Mouse (Mus musculus) embryonic fibroblast, embryonic 13.5 days (primary cell): ENCODE data around the gene Fam92b. TPM values are rescaled to one million over a fixed set of nuclear protein-coding genes. Genes with fewer than 3 reads are reported as not detected.

Experiments
- H3K27ac ChIP-seq: 2 replicates; pipeline ENCODE4 v1.5.1; 2012; ENCODE audit warnings: low read length, control low read depth, inconsistent platforms; ENCODE audit not compliant: insufficient read depth
- H3K4me1 ChIP-seq: 2 replicates; pipeline ENCODE4 v1.6.1; 2011; ENCODE audit warnings: low read length; ENCODE audit not compliant: control insufficient read depth, insufficient read depth
- H3K4me3 ChIP-seq: 2 replicates; pipeline ENCODE4 v1.5.1; 2011; ENCODE audit warnings: mild to moderate bottlenecking, control low read depth, low read length; ENCODE audit not compliant: insufficient read depth
- CTCF ChIP-seq: IDR thresholded peaks from 2 replicates; pipeline ENCODE4 v1.5.1; 2011; ENCODE audit warnings: mild to moderate bottlenecking, control low read depth, low read length, moderate library complexity, borderline replicate concordance; ENCODE audit not compliant: insufficient read depth
- POLR2A ChIP-seq: IDR thresholded peaks from 2 replicates; pipeline ENCODE4 v1.6.1; 2011; ENCODE audit warnings: low read depth, mild to moderate bottlenecking, control low read depth, low read length, moderate library complexity
- polyA plus RNA-seq: library from polyadenylated mRNA; stranded (reverse); fragments of >200 nt; gene quantifications from 2 replicates; pipeline ENCODE4 v1.2.4, GENCODE M21; 2011; ENCODE audit warnings: low read depth; ENCODE audit not compliant: missing spikeins, insufficient read length

The Fam92b gene
- polyA plus RNA-seq, 1 experiment, result not detected

- no peak for TF ChIP-seq POLR2A
- no peak for TF ChIP-seq CTCF
- 0 out of 2 replicates have a peak, but pooled peaks cover 3% of the 10 kb centered on the region for H3K4me1 ChIP-seq
- H3K27ac ChIP-seq, result no peak overlapping the region
- no peak overlapping the region for H3K4me3 ChIP-seq
Observed at GRCm38 (mm10) chr8:120178124-120178514, 853 bp upstream of the Fam92b start.

- H3K27ac ChIP-seq, result no peak overlapping the region
- TF ChIP-seq CTCF (no peak), POLR2A (no peak)
- 0 out of 2 replicates have a peak, but pooled peaks cover 3% of the 10 kb centered on the region for H3K4me1 ChIP-seq
- H3K4me3 ChIP-seq, result no peak overlapping the region
Observed at GRCm38 (mm10) chr8:120176605-120177004, 661 bp downstream of the Fam92b start.

GRCm38 (mm10) chr8:120174606-120175005 is 2.7 kb downstream of the Fam92b start:
- Histone ChIP-seq H3K4me3 (no peak overlapping the region), H3K4me1 (0 out of 2 replicates have a peak, but pooled peaks cover 3% of the 10 kb centered on the region), H3K27ac (no peak overlapping the region)
- no peak for TF ChIP-seq POLR2A
- no peak for TF ChIP-seq CTCF

GRCm38 (mm10) chr8:120173195-120173594 is 4.1 kb downstream of the Fam92b start:
- TF ChIP-seq CTCF (no peak), POLR2A (no peak)
- H3K27ac ChIP-seq, result no peak overlapping the region
- no peak overlapping the region for H3K4me3 ChIP-seq
- 0 out of 2 replicates have a peak, but pooled peaks cover 3% of the 10 kb centered on the region for H3K4me1 ChIP-seq

GRCm38 (mm10) chr8:120169119-120169518 is 8.1 kb downstream of the Fam92b start:
- Histone ChIP-seq H3K4me1 (no peaks in the 10 kb centered on the region), H3K4me3 (no peak overlapping the region), H3K27ac (no peak overlapping the region)
- TF ChIP-seq CTCF (no peak), POLR2A (no peak)

GRCm38 (mm10) chr8:120167821-120168220 is 9.4 kb downstream of the Fam92b start:
- no peak overlapping the region for H3K4me3 ChIP-seq
- H3K4me1 ChIP-seq, result no peaks in the 10 kb centered on the region
- H3K27ac ChIP-seq, result no peak overlapping the region
- TF ChIP-seq POLR2A, result no peak
- TF ChIP-seq CTCF, result no peak

GRCm38 (mm10) chr8:120167136-120167535 is 10.1 kb downstream of the Fam92b start:
- H3K4me3 ChIP-seq, result no peak overlapping the region

GRCm38 (mm10) chr8:120164026-120164425 is 13.2 kb downstream of the Fam92b start:
- TF ChIP-seq CTCF (no peak), POLR2A (no peak)
- no peak overlapping the region for H3K4me3 ChIP-seq
- no peaks in the 10 kb centered on the region for H3K4me1 ChIP-seq
- no peak overlapping the region for H3K27ac ChIP-seq

More at GRCm38 (mm10) chr8:120167136-120167535, 10.1 kb downstream of the Fam92b start:
- no peak for TF ChIP-seq CTCF
- H3K4me1 ChIP-seq, result no peaks in the 10 kb centered on the region
- H3K27ac ChIP-seq, result no peak overlapping the region

GRCm38 (mm10) chr8:120163376-120163775 is 13.9 kb downstream of the Fam92b start:
- Histone ChIP-seq H3K27ac (no peak overlapping the region), H3K4me3 (no peak overlapping the region), H3K4me1 (no peaks in the 10 kb centered on the region)
- TF ChIP-seq CTCF (no peak), POLR2A (no peak)

- Histone ChIP-seq H3K27ac (no peak overlapping the region), H3K4me1 (no peaks in the 10 kb centered on the region), H3K4me3 (no peak overlapping the region)
- TF ChIP-seq POLR2A, result no peak
- TF ChIP-seq CTCF, result no peak
Observed at GRCm38 (mm10) chr8:120162404-120162752, 14.9 kb downstream of the Fam92b start.

- Histone ChIP-seq H3K4me1 (no peaks in the 10 kb centered on the region), H3K27ac (no peak overlapping the region), H3K4me3 (no peak overlapping the region)
- TF ChIP-seq POLR2A (no peak), CTCF (no peak)
Observed at GRCm38 (mm10) chr8:120161658-120162403, 15.4 kb downstream of the Fam92b start.
